Mouse (Mus musculus) gastrocnemius, adult 2 months (tissue): ENCODE measurements at regions not wholly inside any gene's neighbourhood (a gene's known extent, or its start where the extent isn't known, plus 50 kb on each side); places are given as distances from the start of the nearest gene placed in this dataset.

Experiments used
- DNase-seq: peaks from one replicate; pipeline ENCODE4 v3.0.0; 2022
- H3K27ac ChIP-seq: fragments of 200-600 bp; 2 replicates; pipeline ENCODE4 v1.8.1; 2022; ENCODE audit warnings: mild to moderate bottlenecking
- H3K4me3 ChIP-seq: fragments of 200-600 bp; 2 replicates; pipeline ENCODE4 v1.8.1; 2022; ENCODE audit warnings: mild to moderate bottlenecking, moderate library complexity
- CTCF ChIP-seq: fragments of 200-600 bp; IDR thresholded peaks from 2 replicates; pipeline ENCODE4 v1.8.1; 2022; ENCODE audit warnings: antibody characterized with exemption, mild to moderate bottlenecking, moderate library complexity
- intact Hi-C: fragments of 180-260 bp; cut with DNase I; formaldehyde crosslinking; loops from one replicate; pipeline ENCODE4 v1.15.1; 2025

DNA sequence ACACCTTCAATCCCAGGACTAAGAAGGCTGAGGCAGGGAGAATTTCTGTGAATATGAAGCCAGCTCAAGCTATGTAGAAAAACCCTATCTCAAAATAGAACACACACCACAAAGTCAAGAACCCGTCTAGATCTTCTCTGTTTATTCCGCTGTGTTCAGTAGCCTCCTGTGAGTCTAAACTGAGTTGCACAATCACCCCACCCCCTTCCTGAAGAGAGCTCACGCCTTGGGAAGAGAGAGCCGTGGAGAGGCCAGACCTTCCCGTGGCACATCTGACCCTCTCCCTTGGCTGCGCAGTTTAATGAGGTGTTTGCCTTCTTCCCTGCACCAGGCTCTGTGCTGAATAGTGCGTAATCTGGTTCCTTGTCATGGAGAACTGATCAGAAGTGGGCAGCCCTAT, 80.7 kb upstream of the Atp1a1 start:
- DNase-seq = no peak
- intact Hi-C loops = no loop called here
- Histone ChIP-seq H3K27ac (no peak overlapping the region), H3K4me3 (no peak overlapping the region)
- TF ChIP-seq CTCF = no peak

DNA sequence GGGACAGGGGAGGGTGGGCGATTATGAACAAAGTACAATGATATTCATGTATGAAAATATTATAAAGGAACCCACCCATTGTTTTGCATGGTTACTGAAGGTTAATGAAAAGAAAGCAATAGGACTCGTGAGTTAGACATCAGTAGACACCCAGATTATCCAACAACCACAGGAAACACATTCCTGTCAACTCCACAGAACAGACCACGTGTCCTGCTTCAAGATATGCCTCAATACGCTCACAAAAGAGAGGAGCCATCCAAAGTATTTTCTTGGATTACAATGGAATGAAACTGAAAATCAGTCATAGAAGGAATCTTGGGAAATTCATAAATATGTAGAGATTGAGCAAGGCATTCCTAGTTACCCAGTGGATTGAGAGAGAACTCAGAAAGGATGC, 68.5 kb upstream of the Atp1a1 start:
- intact Hi-C loops = no loop called here
- Histone ChIP-seq H3K27ac (no peak overlapping the region), H3K4me3 (no peak overlapping the region)
- no peak for DNase-seq
- TF ChIP-seq CTCF = no peak

DNA sequence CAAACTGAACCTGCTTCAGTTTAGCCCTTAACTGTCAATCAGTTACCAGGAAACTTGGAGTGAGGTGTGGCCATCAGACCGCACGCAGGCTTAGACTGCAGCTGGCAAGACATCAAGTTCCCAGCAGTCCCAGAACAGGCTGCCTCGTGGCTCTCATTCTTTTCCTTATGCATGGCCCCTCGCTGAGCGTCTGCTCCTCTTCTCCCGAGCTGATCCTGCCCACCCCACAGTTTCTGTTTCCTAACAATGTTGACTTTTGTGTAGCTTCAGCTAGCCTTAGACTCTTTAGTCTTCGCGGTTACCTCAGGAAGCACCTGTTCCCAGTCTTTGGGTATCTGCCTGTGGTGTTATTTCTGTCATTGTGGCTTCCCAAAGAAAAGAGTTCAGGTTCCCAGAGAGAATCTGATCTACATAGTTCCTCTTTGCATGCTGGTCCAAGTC, 66.1 kb upstream of the Atp1a1 start:
- peak; percentile 33 for DNase-seq
- no peak for TF ChIP-seq CTCF
- Histone ChIP-seq H3K27ac (no peak overlapping the region), H3K4me3 (no peak overlapping the region)
- intact Hi-C loops = no loop called here

DNA sequence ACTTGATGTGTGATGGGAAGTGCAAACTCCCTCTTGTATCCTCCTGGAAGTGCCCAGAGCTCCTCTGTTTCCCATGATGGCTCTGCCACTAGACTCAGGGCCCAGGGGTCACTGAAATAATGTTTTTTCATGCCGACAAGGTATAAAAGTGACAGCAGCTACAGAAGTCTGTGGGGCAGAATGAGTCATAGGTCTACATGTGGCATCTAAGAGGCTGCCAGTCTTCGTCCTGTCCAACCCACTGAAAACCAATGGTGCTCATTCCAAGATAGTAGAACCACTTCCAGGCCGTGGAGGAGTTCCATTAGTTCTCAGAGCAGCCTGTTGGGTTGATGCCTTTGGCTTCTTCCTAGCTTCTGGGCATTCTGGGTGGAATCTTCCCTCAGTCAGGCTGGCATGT, 65.3 kb upstream of the Atp1a1 start:
- Histone ChIP-seq H3K27ac (no peak overlapping the region), H3K4me3 (no peak overlapping the region)
- no peak for TF ChIP-seq CTCF
- DNase-seq = no peak
- intact Hi-C loops = no loop called here

DNA sequence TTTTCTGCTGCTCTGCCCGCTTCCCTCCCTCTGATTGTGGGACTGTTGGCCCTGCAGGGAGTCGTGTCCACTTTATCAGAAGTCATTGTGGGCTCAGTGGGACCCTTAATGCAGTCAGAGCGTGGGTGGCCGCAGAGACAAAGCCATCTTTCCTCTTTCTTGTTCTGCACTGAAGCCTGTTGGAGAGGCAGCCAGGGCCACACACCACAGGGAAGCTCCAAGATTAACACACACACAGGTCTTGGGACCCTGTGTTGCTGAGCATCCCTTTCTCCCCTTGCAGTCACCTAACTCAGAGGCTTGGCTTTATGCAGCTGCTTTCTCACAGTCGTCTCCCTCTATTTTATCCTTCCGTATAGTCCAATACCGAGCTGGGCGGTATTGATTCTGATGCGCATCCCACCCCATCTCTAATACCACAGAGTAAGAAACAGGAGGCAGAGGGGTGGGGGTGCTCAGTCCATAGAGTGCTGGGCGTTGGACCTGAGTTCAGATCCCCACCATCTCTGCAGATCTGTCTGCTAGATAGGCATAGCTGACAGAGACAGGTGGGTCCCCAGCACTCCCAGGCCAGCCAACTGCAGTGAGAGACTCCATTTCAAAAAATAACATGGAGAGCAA, 63.4 kb upstream of the Atp1a1 start:
- Histone ChIP-seq H3K27ac (no peak overlapping the region), H3K4me3 (no peak overlapping the region)
- TF ChIP-seq CTCF = no peak
- DNase-seq = no peak
- intact Hi-C loops = no loop called here

DNA sequence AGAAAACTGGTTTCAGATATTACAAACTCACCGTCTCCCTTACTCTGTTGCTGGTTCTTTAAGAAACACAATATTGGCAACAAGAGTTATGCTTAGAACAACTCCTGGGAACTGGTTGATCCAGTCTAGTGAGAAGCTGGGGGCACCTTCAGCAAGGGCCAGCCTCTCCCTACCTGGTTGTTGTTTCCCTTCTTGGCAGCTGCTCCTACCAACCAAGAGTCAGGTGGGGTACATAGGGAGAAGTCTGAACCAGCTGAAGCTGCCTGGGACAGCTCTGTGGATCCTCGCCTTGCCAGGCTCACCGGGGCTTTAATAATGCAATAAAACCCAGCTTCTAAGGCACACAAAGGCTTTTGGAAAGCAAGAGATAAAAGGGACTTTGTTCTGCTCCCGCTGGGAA, 62.7 kb upstream of the Atp1a1 start:
- Histone ChIP-seq H3K27ac (no peak overlapping the region), H3K4me3 (no peak overlapping the region)
- DNase-seq = no peak
- intact Hi-C loops = no loop called here
- TF ChIP-seq CTCF = no peak

DNA sequence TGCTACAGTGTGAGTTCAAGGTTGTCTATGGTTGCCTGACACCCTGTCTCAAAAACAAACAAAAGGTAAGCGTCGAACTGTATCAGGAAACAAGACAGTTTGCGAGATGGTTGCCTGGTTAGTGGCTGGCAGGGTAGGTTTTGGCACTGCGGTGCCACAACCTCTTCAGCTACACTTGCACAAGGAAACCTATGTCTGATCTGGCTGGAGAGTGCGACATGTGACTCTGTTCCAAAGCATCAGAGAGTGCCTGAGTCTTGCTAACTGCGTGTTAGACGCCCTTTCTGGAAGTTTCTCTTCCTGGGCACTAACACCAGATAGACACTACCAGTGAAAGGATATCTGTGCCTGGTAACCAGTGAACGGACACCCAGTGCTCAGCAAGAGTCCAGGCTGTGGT, 62.1 kb upstream of the Atp1a1 start:
- TF ChIP-seq CTCF = no peak
- Histone ChIP-seq H3K4me3 (no peak overlapping the region), H3K27ac (no peak overlapping the region)
- intact Hi-C loops = no loop called here
- no peak for DNase-seq

DNA sequence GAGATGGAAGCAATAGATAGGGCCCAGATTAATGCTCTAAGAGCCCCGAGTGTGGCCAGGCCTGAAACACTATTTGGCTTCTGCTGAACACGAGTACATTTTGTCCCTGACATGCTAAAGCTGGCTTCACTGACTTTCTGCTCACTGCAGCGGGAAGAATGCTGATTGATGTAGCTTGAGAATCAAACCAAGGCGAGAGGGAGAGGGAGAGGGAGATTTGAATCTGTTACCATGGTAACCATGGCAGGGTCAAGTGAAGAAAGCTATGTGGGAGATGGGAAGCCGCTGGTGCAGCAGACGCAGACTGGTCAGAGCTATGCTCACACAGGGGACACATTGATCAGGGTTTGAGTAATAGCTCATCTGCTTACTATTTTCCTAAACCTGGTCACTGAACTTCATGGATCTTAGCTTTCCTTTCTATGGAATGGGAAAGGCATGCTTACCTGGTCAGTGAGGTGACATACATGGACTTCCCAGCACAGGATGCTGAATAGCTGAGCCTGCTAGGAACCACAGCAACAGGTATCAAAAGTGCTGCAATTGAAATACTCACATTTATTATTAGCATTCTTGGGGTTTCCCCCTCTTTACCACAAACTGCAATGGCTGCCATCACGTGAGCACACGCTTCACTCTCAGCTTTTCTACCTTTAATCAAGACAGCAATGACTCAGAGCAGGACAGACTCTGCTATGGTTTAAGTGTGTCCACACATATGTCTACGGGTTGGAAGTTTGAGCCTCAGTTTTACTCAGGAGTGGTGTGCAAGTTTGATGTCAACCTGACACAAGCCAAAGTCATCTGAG, 56.9 kb upstream of the Atp1a1 start:
- intact Hi-C loops = no loop called here
- no peak for TF ChIP-seq CTCF
- Histone ChIP-seq H3K27ac (no peak overlapping the region), H3K4me3 (no peak overlapping the region)
- no peak for DNase-seq

DNA sequence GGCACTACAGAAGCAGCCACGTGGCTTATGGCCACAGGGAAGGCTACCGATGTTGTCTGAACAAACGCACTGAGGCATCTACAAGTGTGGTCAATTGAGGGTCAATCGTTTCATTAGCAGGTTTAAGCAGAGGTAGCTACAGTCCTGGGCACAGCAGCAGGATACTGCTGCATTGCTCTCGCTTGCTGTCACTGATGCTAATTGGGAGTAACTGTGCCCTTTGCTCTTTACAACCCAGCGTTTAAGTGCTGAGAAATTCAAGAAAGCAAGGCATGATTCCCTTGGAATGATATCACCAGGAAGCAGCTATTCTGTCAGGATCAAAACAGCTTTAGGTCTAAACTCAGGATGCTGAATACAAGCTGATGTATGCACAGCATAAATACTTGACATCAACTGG, 56.2 kb upstream of the Atp1a1 start:
- intact Hi-C loops = no loop called here
- Histone ChIP-seq H3K4me3 (no peak overlapping the region), H3K27ac (no peak overlapping the region)
- TF ChIP-seq CTCF = no peak
- DNase-seq = no peak

DNA sequence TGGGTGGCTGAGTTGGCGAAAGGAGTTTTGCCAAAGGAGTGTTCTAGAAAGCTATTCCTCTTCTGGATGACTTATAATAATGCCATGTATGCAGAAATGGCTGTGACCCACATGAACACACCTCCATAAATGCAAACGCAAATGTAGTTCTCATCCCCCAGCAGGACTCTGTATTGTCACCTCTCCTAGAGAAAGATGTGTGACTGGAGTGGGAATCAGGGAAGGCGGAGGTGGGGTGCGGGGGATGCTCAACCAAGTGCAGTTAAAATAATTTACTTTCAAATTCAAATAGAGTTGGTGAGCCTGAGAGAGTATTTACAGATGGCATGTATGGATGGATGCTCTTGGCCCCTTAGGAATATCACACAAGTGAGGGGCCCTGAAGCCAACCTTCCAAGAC, 55.7 kb upstream of the Atp1a1 start:
- Histone ChIP-seq H3K27ac (no peak overlapping the region), H3K4me3 (no peak overlapping the region)
- DNase-seq = no peak
- intact Hi-C loops = no loop called here
- no peak for TF ChIP-seq CTCF

DNA sequence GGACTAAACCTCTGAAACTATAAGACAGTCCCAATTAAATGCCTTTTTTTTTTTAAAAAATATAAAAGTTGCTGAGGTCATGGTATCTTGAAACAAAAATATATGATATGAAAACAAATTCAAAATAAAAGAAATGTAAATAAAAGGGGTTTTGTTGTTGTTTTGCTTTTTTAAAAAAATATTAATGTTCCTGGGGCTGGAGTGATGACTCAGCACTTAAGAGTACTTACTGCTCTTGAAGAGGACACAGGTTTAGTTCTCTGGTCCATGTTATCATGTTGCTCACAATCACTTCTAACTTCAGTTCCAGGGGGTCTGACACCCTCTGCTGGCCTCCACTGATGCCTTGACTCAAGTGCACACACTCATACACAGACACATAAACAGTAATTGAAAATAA, 53.5 kb upstream of the Atp1a1 start:
- no peak for TF ChIP-seq CTCF
- DNase-seq = no peak

DNA sequence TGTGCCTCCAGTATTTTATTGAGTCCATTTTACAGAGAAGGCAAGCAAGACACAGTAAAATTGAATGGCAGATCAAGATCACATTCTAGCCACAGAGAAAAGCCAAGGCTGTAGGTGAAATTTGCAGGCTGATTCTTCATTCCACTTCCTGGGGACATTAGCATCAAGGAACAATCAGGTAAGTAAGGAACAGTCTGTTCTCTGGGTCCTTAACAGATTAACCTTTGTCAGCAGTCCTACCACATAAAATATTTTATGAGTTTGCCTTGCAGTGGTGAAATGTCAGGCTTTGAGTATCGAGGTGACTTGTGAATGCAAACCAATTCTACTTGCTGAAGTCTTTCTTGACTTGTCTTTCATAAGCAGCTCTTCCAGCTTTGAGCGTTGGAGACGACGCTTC, 50.2 kb upstream of the Atp1a1 start:
- TF ChIP-seq CTCF = no peak
- intact Hi-C loops = no loop called here

More for the DNA sequence above, 53.5 kb upstream of the Atp1a1 start:
- intact Hi-C loops = no loop called here
- Histone ChIP-seq H3K4me3 (no peak overlapping the region), H3K27ac (no peak overlapping the region)

More for the DNA sequence above, 50.2 kb upstream of the Atp1a1 start:
- DNase-seq = no peak
- Histone ChIP-seq H3K4me3 (no peak overlapping the region), H3K27ac (no peak overlapping the region)
